Mouse (Mus musculus): ENCODE results near the gene Nrn1. TPM values are rescaled to one million over a fixed set of nuclear protein-coding genes. Genes with fewer than 3 reads are reported as not detected.

The Nrn1 gene
- total RNA-seq (2021), result 100 to 1,000 TPM; 243 to 245 TPM
- long read RNA-seq, experiment 1, transcript Nrn1-201 (3 exons, 1,619 nt), result major isoform, 99 of 130 reads
- long read RNA-seq, experiment 1, partial matches to known transcripts, result 1 of 130 reads
- long read RNA-seq, experiment 1, other reads (novel, unspliced or antisense), result 29 of 130 reads
- long read RNA-seq, experiment 2, transcript Nrn1-201 (3 exons, 1,619 nt), result major isoform, 195 of 272 reads
- long read RNA-seq, experiment 2, partial matches to known transcripts, result 3 of 272 reads
- long read RNA-seq, experiment 2, other reads (novel, unspliced or antisense), result 74 of 272 reads

DNA sequence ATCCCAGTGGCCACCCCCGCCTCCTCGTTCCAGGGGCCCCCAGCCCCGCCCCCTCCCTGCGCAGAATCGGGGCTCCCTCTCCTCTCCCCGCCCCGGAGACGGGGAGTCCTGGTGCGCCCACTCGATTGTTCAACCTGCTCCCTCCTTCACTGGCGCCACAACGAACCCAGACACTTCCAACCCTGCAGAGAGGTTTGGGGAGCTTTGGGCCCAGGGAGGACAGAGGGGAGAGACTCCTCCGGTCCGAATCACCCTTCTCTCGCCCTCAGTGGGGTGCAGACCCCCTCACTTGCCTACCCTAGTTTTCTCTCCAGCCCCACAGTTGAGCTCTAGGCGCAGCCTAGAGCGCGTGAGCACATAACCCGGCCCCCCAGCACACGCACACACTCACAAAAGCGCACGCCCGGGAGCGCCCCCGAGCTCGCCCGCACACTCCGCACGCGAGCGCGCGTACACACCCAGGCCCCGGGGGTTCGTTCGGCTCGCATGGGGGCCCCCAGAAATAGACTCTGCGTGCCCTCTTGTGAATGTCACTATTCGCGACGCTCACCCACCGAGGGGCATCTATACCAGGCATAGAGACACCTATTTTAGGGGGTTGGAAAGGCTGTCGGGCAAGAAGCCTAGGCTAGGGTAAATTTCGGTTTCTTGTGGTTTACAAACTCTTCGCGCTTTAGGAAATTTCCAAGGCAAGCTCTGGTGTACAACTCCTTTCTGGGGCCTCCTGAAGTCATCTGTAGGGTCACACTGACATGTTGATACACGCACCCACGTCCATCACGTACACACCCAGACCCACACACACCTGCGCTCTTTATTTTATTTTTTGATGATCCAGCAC, at the start of gene Nrn1:
TSS of gene Nrn1 (minus strand) at position 401 of the 841 bp plus-strand sequence.
- DNase-seq (ENCODE audit: low spot score in 2 of 2), result peak; percentile 55 to 77

GRCm38 (mm10) chr13:36779626-36780025, 44.7 kb upstream of the Nrn1 start:
- DNase-seq (ENCODE audit: low spot score in 2 of 2), result no peak

DNA sequence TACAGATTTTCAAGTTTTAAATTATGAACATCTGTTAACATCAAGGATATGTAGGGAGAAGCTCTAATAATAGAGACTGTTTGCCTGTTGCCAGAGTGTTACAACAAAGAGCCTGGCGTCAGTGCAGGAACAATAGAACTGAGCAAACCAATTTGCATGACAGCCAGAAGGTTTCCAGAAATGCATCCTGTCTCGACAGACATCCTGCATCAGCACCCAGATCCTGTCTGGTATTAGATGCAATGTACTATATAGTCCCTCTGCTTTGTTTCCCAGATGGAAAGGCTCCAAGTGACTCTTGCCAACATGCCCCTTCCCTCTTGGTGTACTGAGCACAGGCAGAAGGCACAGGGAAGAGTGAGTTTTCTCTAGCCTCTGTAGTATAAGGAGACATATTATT, 31.9 kb upstream of the Nrn1 start:
- DNase-seq (ENCODE audit: low spot score in 2 of 2), result peak; percentile 26 to 63

- no peak for DNase-seq (ENCODE audit: low spot score in 2 of 2)
Observed at GRCm38 (mm10) chr13:36751861-36752260, 16.9 kb upstream of the Nrn1 start.

DNA sequence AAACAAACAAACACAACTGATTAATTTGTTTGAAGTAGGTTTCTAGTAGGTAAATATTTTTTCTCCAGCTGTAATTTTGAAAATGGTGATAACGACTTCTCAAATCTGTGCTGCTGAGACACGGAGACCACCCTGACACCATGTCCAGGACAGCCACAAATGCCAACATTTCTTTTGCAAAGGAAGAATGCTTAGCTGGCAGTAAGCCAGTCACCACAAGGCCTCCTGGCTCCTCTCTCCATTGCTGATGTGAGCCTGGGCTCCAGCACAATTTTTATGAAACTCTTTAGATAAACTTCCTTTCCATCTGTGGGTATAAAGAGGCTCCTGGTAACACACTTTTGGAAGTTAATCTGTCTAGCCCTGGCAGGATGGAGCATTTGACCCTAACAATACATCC, 15.1 kb upstream of the Nrn1 start:
- no peak for DNase-seq (ENCODE audit: low spot score in 2 of 2)

GRCm38 (mm10) chr13:36736619-36736996, 1.7 kb upstream of the Nrn1 start:
- no peak for DNase-seq (ENCODE audit: low spot score in 2 of 2)

DNA sequence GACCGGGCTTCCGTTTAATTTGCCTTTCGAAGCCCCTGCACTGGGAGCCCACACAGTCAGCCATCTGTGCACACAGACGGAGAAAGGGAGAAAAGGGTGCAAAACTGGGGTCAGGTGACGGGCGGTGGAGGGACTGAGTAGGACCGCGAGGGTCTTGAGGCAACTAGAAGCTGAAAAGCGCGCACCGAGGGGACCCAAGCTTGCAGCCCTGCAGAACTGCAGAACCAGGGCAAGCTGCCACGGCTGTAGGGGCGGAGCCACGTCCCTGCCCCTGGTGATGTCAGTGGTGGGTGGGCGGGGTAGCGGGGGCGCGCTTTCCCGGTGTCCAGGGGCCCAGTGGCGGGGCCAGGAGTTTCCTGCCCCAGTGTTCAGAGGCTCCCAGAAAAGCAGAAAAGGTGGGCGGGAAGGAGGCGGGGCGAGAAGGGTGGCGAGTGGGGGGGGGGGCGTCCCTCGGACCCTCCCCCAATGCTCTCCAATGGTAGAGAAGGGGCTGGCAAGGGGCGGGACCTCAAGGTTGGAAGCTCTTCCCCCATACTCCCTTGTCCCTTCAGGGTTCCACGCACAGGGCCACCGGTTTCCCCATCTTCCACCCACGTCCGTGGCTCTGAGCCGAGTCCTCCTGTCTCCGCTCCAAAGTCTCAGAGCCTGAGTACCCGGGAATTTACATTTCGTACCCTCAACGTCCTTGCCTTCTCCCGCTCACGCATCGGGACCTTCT, 1.1 kb upstream of the Nrn1 start:
- peak; percentile 81 for DNase-seq (ENCODE audit: low spot score in 2 of 2)

- peak; percentile 47 to 71 for DNase-seq (ENCODE audit: low spot score in 2 of 2)
Observed at GRCm38 (mm10) chr13:36733989-36734690, 791 bp downstream of the Nrn1 start.

- no peak for DNase-seq (ENCODE audit: low spot score in 2 of 2)
Observed at GRCm38 (mm10) chr13:36733566-36733965, 1.4 kb downstream of the Nrn1 start.

DNA sequence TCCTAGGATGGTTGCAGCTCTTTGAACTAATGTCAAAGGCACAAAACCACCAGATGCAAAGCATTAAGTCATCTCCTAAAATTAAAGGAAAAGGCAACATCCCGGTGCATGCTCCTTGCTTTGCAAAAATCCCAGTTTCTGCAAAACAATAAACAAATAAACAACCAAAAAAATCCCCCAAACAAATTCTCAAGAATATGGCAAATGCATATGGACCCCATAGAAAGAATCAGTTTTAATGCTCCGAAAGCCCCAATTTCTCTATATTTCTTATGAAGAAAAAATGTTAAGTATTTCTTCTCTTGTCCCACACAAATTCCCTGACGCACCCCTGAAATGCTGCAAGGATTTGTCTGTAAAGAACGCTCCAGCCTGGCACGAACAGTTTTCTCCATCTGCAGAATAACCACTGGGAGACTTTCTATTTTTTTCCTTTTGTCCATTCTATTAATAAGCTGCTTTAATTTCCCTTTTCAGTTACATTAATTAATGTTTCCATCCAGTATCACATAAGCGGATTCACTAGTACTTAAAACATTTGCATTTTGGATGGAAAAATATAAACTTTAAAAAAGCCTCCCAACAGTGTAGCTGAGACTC, 1.9 kb downstream of the Nrn1 start:
- DNase-seq (ENCODE audit: low spot score in 2 of 2), result no peak

GRCm38 (mm10) chr13:36731931-36732461, 2.9 kb downstream of the Nrn1 start:
- DNase-seq (ENCODE audit: low spot score in 2 of 2), result peak in 1 of 2 experiments; percentile 50

DNA sequence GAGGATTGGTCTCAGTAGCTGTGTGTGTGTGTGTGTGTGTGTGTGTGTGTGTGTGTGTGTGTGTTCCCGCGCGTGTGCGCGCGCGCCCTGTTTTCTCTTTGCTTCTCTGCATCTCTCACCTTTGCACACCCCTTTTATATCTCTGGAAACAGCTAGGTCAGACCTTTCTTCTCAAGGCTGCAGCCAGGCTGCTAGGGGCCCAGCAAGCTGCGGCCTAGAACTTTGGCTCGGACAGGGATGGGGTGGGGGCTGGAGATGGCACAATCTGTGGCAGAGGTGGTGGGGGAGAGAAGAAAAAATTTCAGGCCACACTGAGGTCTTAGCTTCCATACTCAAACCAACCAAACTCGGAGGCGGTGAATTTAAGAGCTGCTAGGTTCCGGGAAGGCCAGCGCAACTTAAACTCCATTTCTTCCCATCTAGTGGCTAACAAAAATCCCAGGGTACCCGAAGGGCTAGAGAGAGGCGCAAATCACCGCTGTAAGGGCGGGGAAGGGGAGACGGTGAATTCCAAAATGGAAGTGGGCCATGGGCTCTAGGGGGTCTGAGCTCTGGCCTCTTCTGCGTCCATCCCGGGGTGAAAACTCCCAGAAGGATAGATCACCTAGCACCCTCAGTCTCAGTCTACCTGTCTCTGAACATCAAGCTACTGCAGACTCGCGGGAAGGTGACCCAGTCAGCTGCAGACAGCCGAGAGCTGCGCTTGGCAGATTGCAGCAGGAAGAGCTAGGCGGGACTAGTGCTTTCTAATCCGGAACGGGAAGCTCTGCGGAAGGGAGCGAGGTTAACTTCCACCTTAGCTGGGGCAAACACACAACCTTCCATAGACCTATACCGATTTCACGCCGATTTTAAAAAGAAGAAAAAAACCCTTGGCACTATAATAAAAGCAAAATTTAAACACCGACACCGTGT, 3.7 kb downstream of the Nrn1 start:
- peak; percentile 56 to 61 for DNase-seq (ENCODE audit: low spot score in 2 of 2)

GRCm38 (mm10) chr13:36730341-36730761, 4.6 kb downstream of the Nrn1 start:
- no peak for DNase-seq (ENCODE audit: low spot score in 2 of 2)

DNA sequence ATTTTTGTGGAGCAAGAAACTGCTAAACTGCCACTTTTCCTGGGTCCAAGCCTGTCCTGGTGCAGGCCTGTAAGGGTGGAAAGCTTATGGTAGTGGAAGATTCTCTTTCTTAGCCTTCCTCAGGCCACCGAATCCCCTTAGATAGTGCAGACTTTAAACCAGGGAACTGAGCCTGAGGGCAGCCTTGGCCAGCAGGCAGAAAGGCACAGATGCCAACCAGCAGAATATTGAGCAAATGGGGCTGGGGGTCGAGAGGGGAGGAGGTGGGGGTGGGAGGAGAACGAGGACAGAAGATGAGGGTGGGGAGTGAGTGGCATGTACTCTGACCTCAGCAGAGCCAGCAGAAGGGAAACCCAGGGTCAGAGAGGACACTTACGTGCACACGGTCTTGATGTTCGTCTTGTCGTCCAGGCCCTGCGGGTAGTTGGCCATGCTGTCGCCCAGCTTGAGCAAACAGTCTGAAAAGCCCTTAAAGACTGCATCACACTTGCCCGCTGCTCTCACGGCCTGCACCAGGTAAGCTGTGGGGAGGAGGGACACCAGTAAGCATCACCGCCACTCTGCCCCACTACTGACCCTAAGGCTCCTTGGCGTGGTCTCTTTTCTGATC, 5.1 kb downstream of the Nrn1 start:
- DNase-seq (ENCODE audit: low spot score in 2 of 2), result no peak

DNA sequence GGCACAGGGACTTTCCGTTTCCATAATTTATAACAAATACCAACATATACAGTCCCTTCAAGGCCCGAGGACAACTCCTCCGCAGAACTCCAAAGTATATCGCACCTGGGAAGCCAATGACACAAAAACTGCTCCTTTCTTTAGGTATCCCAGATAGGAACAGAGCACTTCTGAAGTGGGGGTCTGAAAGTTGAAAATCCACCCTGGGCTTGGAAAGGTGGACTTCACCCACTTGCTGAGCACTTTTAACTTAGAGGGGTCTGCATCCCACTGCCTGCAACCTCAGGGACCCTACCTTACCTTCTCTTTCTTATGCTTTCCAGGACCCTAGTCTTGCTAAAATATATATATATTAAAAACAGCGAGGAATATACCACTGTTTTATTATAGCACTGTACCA, 6.4 kb downstream of the Nrn1 start:
- no peak for DNase-seq (ENCODE audit: low spot score in 2 of 2)

GRCm38 (mm10) chr13:36727779-36728470, 7.0 kb downstream of the Nrn1 start:
- DNase-seq (ENCODE audit: low spot score in 2 of 2), result peak in 1 of 2 experiments; percentile 9

DNA sequence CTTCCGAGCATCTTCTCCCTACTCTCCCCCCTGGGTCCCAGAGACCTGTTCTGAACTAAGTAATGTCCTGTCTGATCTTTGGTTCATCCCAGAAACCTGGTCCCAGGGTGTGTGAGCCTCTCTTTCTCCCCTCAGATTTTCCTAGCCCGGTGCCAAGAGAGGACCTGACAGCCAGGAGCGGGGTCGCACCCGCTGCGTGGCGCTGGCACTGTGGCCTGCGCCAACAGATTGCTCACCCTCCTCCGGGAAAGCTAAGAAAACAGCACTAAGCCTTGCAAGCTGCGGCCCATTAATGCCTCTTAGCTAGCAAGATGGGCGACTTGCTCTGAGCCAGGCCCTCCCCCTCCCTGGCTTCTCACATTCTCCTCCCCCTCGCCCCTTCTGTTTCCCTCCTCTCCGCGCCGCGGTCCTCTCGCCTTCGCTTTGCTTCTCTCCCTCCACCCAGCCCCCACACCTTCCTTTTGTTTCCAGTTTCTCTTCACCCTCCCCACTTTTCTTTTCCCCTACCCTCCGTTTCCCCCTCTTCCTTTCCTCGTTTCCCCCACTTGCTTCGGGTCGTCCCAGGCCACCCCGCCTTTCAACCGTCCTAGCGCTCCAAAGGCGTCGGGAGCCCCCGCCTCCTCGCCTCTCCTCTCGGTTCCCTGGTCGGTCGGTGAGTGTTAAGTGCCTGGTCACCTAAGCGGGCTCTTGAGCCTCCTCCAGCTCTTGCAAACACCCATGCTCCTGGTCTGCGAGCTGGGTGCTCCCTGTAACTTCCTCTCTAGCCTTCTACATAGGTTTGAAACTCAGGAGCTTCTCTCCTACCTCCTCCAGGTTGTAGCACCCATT, 7.8 kb downstream of the Nrn1 start:
- DNase-seq (ENCODE audit: low spot score in 2 of 2), result peak; percentile 70 to 72

Data from layer of hippocampus, postnatal 14 days (tissue).